Mouse (Mus musculus): Measurements from ENCODE around the gene Kcp. TPM values are rescaled to one million over a fixed set of nuclear protein-coding genes. Genes with fewer than 3 reads are reported as not detected.
A peak's percentile ranks its signal among the peaks of the same experiment; 100 is the strongest.

The Kcp gene
- polyA plus RNA-seq (2012; rRNA removed) = 4.1 and 4.6 TPM in 2 replicates

- Histone ChIP-seq H3K27ac (ENCODE audit: insufficient read depth, low read length) (no peak within 1 kb of the TSS), H3K4me3 (ENCODE audit: insufficient read depth, low read length) (peak within 1 kb of the TSS; percentile 24; the same call in 1 of the 2 replicates)
- TF ChIP-seq POLR2A (IDR thresholded peaks at IDR 0.05; ENCODE audit: extremely low read depth, insufficient read depth, low read length) = no peak
- no peak for TF ChIP-seq CTCF (IDR thresholded peaks at IDR 0.05; ENCODE audit: extremely low read depth, insufficient read depth, low read length)
Observed at GRCm38 (mm10) chr6:29507447-29508309, at the start of gene Kcp. Gene Kcp, minus strand, starts transcription at chr6:29507952.

GRCm38 (mm10) chr6:29557112-29557511, 49.4 kb upstream of the Kcp start:
- TF ChIP-seq CTCF (IDR thresholded peaks at IDR 0.05; ENCODE audit: extremely low read depth, insufficient read depth, low read length) (no peak), POLR2A (IDR thresholded peaks at IDR 0.05; ENCODE audit: extremely low read depth, insufficient read depth, low read length) (no peak)
- no peak overlapping the region for H3K27ac ChIP-seq (ENCODE audit: insufficient read depth, low read length)
- no peaks in the 10 kb centered on the region for H3K4me1 ChIP-seq (ENCODE audit: control insufficient read depth, insufficient read depth, low read length)
- no peak overlapping the region for H3K4me3 ChIP-seq (ENCODE audit: insufficient read depth, low read length)

More at GRCm38 (mm10) chr6:29507447-29508309, at the start of gene Kcp:
- H3K4me1 ChIP-seq (ENCODE audit: control insufficient read depth, insufficient read depth, low read length) = no peaks in the 10 kb centered on the region

- Histone ChIP-seq H3K4me1 (ENCODE audit: control insufficient read depth, insufficient read depth, low read length) (no peaks in the 10 kb centered on the region), H3K27ac (ENCODE audit: insufficient read depth, low read length) (no peak overlapping the region), H3K4me3 (ENCODE audit: insufficient read depth, low read length) (no peak overlapping the region)
- TF ChIP-seq CTCF (IDR thresholded peaks at IDR 0.05; ENCODE audit: extremely low read depth, insufficient read depth, low read length) (no peak), POLR2A (IDR thresholded peaks at IDR 0.05; ENCODE audit: extremely low read depth, insufficient read depth, low read length) (no peak)
Observed at GRCm38 (mm10) chr6:29552526-29552925, 44.8 kb upstream of the Kcp start.

- no peak for TF ChIP-seq POLR2A (IDR thresholded peaks at IDR 0.05; ENCODE audit: extremely low read depth, insufficient read depth, low read length)
- no peak for TF ChIP-seq CTCF (IDR thresholded peaks at IDR 0.05; ENCODE audit: extremely low read depth, insufficient read depth, low read length)
- Histone ChIP-seq H3K4me1 (ENCODE audit: control insufficient read depth, insufficient read depth, low read length) (no peaks in the 10 kb centered on the region), H3K4me3 (ENCODE audit: insufficient read depth, low read length) (no peak overlapping the region), H3K27ac (ENCODE audit: insufficient read depth, low read length) (no peak overlapping the region)
Observed at GRCm38 (mm10) chr6:29548086-29548485, 40.3 kb upstream of the Kcp start.

GRCm38 (mm10) chr6:29547582-29547981, 39.8 kb upstream of the Kcp start:
- no peak overlapping the region for H3K27ac ChIP-seq (ENCODE audit: insufficient read depth, low read length)
- TF ChIP-seq CTCF (IDR thresholded peaks at IDR 0.05; ENCODE audit: extremely low read depth, insufficient read depth, low read length) = no peak
- no peak for TF ChIP-seq POLR2A (IDR thresholded peaks at IDR 0.05; ENCODE audit: extremely low read depth, insufficient read depth, low read length)
- H3K4me1 ChIP-seq (ENCODE audit: control insufficient read depth, insufficient read depth, low read length) = no peaks in the 10 kb centered on the region
- H3K4me3 ChIP-seq (ENCODE audit: insufficient read depth, low read length) = no peak overlapping the region

GRCm38 (mm10) chr6:29545611-29546010, 37.9 kb upstream of the Kcp start:
- TF ChIP-seq CTCF (IDR thresholded peaks at IDR 0.05; ENCODE audit: extremely low read depth, insufficient read depth, low read length) (no peak), POLR2A (IDR thresholded peaks at IDR 0.05; ENCODE audit: extremely low read depth, insufficient read depth, low read length) (no peak)
- H3K27ac ChIP-seq (ENCODE audit: insufficient read depth, low read length) = no peak overlapping the region
- H3K4me3 ChIP-seq (ENCODE audit: insufficient read depth, low read length) = no peak overlapping the region
- H3K4me1 ChIP-seq (ENCODE audit: control insufficient read depth, insufficient read depth, low read length) = no peaks in the 10 kb centered on the region

GRCm38 (mm10) chr6:29540956-29541355, 33.2 kb upstream of the Kcp start:
- no peak for TF ChIP-seq CTCF (IDR thresholded peaks at IDR 0.05; ENCODE audit: extremely low read depth, insufficient read depth, low read length)
- TF ChIP-seq POLR2A (IDR thresholded peaks at IDR 0.05; ENCODE audit: extremely low read depth, insufficient read depth, low read length) = no peak

GRCm38 (mm10) chr6:29540223-29540622, 32.5 kb upstream of the Kcp start:
- Histone ChIP-seq H3K4me1 (ENCODE audit: control insufficient read depth, insufficient read depth, low read length) (peaks cover 2% of the 10 kb centered on the region; the same call in 1 of the 2 replicates), H3K4me3 (ENCODE audit: insufficient read depth, low read length) (no peak overlapping the region), H3K27ac (ENCODE audit: insufficient read depth, low read length) (no peak overlapping the region)
- TF ChIP-seq POLR2A (IDR thresholded peaks at IDR 0.05; ENCODE audit: extremely low read depth, insufficient read depth, low read length) = no peak
- no peak for TF ChIP-seq CTCF (IDR thresholded peaks at IDR 0.05; ENCODE audit: extremely low read depth, insufficient read depth, low read length)

More at GRCm38 (mm10) chr6:29540956-29541355, 33.2 kb upstream of the Kcp start:
- no peak overlapping the region for H3K4me3 ChIP-seq (ENCODE audit: insufficient read depth, low read length)
- H3K27ac ChIP-seq (ENCODE audit: insufficient read depth, low read length) = no peak overlapping the region
- H3K4me1 ChIP-seq (ENCODE audit: control insufficient read depth, insufficient read depth, low read length) = peaks cover 2% of the 10 kb centered on the region; the same call in 1 of the 2 replicates

- H3K27ac ChIP-seq (ENCODE audit: insufficient read depth, low read length) = no peak overlapping the region
- peaks cover 2% of the 10 kb centered on the region; the same call in 1 of the 2 replicates for H3K4me1 ChIP-seq (ENCODE audit: control insufficient read depth, insufficient read depth, low read length)
- H3K4me3 ChIP-seq (ENCODE audit: insufficient read depth, low read length) = no peak overlapping the region
- TF ChIP-seq CTCF (IDR thresholded peaks at IDR 0.05; ENCODE audit: extremely low read depth, insufficient read depth, low read length) (no peak), POLR2A (IDR thresholded peaks at IDR 0.05; ENCODE audit: extremely low read depth, insufficient read depth, low read length) (no peak)
Observed at GRCm38 (mm10) chr6:29539502-29539901, 31.8 kb upstream of the Kcp start.

- no peak for TF ChIP-seq POLR2A (IDR thresholded peaks at IDR 0.05; ENCODE audit: extremely low read depth, insufficient read depth, low read length)
- no peak for TF ChIP-seq CTCF (IDR thresholded peaks at IDR 0.05; ENCODE audit: extremely low read depth, insufficient read depth, low read length)
- Histone ChIP-seq H3K27ac (ENCODE audit: insufficient read depth, low read length) (no peak overlapping the region), H3K4me1 (ENCODE audit: control insufficient read depth, insufficient read depth, low read length) (peaks cover 2% of the 10 kb centered on the region; the same call in 1 of the 2 replicates), H3K4me3 (ENCODE audit: insufficient read depth, low read length) (no peak overlapping the region)
Observed at GRCm38 (mm10) chr6:29537221-29537620, 29.5 kb upstream of the Kcp start.

Measured in cortical plate, adult 2 months (tissue).